Mouse (Mus musculus): ENCODE results near the gene Rfwd3. TPM values are rescaled to one million over a fixed set of nuclear protein-coding genes. Genes with fewer than 3 reads are reported as not detected.
"Not testable (repeated sequence)": the region's sequence is repeated elsewhere in the genome, so short reads cannot be mapped to it uniquely, and the experiment has no call there.

The Rfwd3 gene
- total RNA-seq, 2 experiments from 2014 or later: 78.9 to 79.4 TPM

DNA sequence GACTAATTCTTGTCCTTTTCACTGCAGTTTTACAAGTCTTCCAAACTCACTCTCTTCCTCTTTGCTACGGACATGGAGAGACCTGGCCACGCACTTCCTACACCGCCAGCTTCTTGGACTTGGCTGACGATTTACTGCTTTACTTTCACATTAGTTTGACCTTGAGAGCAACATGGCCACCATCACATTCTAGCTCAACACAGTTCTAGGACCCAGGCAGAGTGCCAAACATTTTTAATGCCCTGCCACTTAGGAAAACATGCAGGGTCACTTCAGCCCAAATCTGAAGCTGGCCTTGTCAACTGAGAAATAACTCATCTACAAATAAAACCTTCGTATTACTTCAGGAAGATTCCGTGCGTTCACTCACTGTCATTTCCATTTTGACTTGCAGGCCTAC lies 8.3 kb downstream of the Rfwd3 start:
- DNase-seq (ENCODE audit: low spot score in 2 of 2): peak in 1 of 2 experiments; percentile 52

DNA sequence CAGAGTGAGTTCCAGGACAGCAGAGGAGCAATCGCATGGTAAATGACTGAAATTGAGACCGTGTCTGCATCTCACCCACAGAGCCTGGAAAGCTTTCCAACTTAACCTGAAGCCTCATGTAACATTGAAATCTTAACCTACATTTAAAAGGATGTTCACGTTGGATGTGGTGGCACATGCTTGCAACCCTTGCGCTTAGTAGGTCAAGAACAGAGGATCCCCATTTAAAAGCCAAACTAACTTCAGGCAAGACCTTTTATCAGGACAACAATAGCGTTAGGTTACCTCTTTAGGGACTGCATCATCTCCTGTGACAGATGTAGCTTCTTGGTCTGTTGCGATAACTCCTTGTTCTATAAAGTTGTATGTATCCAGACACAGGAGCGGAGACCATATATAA lies 9.4 kb downstream of the Rfwd3 start:
- no peak for DNase-seq (ENCODE audit: low spot score in 2 of 2)

DNA sequence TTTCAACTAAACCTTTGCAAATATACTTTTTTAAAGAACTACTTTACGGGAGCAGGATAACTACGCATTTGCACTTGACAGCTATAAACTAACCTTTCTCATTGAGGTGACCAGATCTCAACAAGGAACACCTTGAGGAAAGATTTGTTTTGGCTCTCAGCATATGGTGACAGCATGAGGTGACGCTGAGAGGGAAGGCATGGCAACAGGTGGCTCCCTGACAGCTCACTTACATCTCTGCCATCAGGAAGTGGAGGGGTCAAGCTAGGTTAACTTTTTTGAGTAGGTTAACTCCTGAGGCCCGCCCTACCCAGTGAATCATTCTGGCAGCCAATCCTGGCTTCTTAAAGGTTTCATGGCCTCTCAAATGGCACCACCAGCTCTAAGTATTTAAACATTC lies 14.4 kb downstream of the Rfwd3 start:
- no peak for DNase-seq (ENCODE audit: low spot score in 2 of 2)

DNA sequence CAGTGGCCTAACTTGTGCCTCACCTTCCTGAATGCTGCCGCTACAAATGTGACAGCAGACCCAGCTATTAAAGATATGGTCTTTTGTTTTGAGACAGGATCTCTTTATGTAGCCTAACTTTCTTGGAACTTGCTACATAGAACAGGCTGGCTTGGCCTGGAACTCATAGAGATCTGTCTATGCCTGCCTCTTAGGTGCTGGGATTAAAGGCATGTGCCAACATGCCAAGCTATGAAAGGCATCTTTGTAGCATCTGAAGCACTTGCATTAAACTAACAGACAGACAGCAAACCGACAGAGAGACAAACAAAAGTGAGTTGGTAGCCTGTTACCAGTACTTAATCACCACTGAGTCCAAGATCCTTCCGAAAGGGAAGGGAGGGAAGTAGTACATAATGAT lies 17.9 kb downstream of the Rfwd3 start:
- DNase-seq (ENCODE audit: low spot score in 2 of 2): no peak

DNA sequence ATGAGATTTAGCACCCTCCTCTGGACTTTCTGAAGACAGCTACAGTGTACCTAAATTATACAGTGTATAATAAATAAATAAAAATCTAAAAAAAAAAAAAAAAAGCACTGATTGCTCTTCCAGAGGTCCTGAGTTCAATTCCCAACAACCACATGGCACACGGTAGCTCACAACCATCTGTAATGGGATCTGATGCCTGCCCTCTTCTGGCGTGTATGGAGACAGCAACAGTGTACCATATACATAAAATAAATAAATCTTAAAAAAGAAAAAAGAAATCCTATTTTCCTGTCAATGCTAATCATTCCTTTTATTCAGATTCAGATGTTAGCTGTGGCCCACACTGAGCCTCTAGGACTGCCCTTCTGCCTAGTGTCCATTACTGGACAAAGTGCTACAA lies 31.7 kb downstream of the Rfwd3 start:
- DNase-seq (ENCODE audit: low spot score in 2 of 2): no peak

DNA sequence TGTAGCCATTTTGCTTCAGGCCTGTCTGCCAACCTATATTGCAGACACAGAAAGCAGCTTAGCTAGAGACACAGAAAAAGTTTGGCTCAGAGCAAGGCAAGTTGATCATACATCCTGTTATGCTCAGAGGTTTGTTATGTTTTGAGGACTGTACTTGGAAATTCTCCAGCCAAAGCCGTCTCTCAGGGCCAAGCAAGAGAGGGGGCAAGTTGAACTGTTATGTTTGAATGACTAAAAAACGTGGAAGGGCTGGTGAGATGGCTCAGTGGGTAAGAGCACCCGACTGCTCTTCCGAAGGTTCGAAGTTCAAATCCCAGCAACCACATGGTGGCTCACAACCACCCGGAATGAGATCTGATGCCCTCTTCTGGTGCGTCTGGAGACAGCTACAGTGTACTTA lies 33.9 kb downstream of the Rfwd3 start:
- not testable (repeated sequence) for DNase-seq (ENCODE audit: low spot score in 2 of 2)

DNA sequence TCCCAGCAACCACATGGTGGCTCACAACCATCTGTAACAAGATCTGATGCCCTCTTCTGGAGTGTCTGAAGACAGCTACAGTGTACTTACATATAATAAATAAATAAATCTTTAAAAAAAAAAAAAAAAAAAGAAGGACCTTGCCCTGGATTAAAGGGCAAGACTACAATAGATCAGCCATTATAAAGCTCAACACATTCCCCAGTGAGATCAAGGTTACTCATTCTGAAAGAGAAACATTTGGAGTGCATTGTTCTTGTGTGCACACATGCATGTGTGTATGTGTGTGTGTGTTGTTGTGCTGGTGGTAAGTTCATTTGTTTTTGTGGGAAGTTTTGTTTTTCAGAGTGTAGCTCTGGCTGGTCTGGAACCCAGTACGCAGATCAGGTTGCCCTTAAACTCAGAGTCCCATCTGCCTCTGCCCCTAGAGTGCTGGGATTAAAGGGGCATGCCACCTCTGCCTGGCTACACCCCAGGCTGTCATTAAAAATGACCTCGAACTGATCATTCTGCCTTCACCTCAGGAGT lies 35.3 kb downstream of the Rfwd3 start:
- DNase-seq (ENCODE audit: low spot score in 2 of 2): no peak

DNA sequence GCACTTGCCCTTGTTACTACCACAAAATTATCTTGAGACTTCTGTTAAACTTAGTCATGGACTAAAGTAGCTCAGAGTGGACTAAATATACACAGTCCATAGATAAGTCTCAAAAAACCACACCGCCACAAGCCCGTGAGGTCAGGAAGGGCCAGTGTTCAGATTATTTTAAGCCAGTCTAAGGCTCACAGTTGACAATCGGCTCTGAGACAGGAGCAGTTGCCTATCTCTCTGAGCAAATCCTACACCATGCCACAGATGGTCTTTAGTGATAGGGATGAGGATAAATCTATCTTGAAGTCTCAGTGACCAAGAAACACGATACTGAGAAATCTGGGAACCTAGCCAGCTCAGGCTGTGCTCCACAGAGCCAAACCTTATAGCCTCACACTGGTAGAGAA lies 38.0 kb downstream of the Rfwd3 start:
- DNase-seq (ENCODE audit: low spot score in 2 of 2): no peak

DNA sequence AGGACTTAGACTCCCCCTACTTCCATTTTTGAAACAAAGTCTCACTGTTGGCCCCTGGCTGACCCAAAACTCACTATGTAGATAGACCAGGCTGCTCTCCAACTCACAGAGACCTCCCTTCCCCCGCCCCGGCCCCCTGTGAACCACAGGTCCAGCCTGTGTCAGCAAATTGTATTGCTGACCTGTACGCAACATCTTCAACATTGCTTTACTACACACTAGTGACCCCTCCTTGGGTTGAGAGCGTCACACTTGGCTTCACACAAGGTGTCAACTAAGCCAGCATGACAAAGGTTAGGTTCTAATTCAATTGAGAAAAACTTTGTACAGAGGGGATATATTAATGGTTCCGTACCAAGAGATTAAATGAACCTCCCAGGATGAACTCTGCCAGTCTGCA lies 39.8 kb downstream of the Rfwd3 start:
- no peak for DNase-seq (ENCODE audit: low spot score in 2 of 2)

DNA sequence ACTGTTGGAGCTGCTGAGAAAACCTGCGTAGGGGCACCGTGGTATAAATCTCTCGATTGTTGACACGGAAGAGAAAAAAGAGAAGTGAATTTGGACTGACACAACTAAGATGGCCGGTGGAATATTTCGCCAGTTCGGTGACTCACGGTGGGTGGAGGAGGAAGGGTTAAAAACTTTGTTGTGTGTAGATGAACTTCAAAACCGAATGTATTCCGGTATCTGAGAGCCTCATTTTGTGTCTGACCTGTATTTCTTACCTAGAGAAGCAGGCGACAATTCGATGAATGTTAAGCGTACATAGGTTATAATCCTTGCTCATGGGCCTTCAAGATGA lies 40.6 kb downstream of the Rfwd3 start:
- DNase-seq (ENCODE audit: low spot score in 2 of 2): no peak

DNA sequence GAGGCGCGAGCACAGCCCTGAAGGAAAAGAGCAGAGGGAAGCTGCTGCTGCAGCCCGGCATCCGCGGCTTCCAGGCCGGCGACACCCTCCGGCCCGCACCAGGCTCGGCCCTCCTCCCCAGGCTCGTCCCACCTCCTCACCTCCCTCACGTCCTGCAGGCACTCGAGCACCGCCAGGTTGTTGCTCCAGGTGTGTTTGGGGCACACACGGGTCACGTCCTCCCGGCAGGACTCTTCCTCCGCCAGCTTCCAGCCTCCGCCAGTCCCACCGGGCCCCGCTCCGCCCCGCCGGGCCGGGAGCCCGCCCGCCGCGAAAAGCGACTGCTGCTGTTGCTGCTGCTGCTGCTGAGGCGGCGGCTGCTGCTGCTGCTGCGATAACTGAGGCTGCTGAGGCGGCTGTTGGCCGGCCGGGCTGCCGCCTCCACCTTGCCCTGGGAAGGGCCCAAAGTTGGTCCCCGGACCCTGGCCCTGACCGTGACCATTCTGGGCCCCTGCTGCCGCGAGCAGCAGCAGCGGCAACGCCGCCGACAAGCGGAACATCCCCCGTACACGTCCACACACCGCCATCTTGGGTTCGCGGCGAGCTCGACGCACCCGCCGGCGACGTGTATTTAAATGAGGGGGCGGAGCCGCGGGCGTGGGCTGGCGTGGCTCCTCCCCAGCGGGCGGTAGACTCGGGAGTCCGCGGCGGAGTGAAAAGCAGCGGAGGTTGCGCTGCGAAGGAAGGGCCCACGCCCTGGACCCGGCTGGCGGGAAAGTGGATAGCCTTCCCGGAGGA lies 41.2 kb downstream of the Rfwd3 start, which contains the start of gene Glg1:
Gene Glg1, minus strand, starts transcription at position 586 of the 777 bp plus-strand sequence.
- DNase-seq (ENCODE audit: low spot score in 2 of 2): peak; percentile 88 to 93

DNA sequence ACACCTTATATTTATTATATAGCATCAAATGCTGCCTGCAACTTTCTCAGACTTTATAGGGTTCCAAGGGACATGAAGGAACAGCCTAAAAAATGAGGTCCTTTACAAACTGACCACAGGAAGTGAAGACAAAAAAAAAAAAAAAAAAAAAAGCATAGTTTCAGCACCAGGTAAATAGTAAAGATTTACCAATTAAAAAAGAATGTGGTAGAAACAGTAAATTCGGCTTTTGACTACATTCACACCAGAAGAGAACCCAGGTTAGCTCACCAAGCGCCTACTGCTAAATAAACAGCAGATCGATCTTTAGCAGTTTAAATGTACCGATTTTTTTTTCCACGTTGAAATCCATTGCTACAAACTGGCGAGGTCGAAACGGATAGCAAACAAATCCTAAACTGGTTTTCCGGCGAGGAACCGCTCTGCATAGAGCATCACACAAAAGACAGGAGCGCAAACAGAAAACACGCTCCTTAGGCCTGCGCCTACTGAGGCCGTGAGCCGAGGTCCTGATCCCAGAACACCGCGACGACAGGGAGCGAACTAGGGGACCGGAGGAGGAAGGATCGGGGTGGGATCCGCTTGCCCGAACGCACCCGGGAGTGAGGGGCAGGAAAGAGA lies 41.9 kb downstream of the Rfwd3 start:
- DNase-seq (ENCODE audit: low spot score in 2 of 2): no peak

DNA sequence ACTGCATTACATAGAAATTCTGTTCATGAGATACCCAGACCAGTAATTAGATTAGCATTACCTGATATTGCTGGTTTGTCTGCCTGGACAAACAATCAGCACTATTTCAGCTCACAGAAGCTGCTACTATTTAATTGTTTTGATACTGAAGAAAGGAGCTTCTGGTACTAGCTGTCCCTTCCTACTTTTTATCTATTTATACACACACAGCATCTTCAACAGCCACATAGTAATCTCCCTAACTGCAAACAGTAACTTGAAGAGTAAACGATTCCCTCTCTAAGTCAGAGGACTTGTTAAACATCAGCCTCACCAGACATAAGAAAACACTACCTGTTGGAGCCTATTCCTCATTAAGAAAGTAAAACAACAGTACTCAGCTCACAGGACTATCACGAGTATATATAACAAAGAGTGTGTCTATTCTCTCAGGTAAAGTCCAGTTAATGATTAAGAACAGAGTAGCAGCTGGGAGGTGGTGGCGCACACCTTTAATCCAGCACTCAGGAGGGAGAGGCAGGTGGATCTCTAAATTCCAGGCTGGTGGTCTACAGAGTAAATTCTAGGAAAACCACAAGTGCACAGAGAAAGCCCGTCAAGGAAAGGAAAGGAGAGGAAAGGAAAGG lies 47.4 kb downstream of the Rfwd3 start:
- no peak for DNase-seq (ENCODE audit: low spot score in 2 of 2)

DNA sequence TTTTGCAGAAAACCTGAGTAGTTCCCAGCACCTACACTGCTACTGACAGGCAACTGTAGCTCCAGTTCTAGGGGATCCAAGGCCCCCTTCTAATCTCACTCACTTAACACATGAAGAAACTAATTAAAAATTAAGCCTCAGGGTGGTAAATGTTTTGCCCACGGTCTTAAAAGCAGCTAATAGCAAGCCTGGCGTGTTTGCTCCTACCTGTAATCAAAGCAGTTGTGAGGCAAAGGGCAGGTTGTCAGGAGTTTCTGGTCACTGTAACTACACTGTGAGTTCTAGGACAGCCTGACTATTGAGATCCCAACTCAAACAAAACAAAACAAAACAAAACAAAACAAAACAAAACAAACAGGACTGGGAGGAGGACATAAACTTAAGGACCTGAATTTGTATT lies 49.9 kb downstream of the Rfwd3 start:
- no peak for DNase-seq (ENCODE audit: low spot score in 2 of 2)

DNA sequence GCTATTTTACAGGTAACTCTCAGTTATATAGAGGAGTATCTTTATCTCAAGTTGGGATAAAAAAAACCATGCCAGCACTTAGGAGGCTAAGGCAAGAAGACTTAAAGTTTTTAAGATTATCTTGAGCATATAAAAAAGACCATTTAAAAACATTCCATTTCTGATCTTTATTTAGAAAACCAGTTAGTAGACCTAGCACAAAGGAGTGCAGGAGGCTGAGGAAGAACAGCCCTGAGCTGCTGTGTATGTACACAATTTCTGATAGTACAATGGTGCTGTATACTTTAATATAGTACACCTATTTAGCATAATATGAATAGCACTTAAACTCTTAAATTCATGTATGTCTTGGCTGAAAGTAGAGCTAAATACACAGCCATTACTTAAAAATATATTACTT lies 51.9 kb downstream of the Rfwd3 start:
- no peak for DNase-seq (ENCODE audit: low spot score in 2 of 2)

DNA sequence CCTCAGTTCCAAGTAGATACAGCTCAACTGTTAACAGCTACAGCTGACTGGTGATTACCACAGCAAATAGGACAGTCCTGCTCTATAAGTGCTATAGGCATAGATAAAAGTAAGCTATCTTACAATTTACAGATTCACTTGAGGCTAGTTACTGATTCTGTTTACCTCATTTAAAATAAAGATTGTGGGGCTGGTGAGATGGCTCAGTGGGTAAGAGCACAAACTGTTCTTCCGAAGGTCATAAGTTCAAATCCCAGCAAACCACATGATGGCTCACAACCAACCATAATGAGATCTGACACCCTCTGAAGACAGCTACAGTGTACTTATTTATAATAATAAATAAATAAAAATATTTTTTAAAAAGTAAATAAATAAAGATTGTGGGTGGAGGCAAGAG lies 53.2 kb downstream of the Rfwd3 start:
- DNase-seq (ENCODE audit: low spot score in 2 of 2): not testable (repeated sequence)

DNA sequence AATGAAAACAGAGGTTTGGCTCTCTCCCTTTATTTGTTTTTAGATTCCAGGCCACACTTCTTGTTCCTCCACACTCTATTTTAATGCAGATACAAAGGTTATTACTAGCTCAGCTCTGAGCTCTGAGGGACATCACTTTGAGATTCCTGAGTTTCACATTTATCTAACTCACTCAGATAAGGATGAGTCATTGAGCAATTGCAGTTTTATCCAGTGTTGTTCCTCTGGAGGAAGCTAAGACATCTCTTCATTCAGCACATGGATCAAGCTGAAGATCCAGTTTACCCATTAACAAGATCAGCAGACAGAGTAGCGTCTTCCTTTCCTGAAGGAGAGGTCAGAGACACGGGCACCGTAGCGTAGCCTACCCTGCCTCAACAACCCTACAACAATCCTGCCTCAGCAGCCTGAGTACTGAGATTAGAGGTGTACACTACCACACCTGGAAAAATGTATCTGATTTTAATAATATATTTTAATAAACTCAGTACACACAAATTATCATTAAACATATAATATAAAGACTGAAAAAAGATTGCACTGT lies 53.7 kb downstream of the Rfwd3 start:
- DNase-seq (ENCODE audit: low spot score in 2 of 2): no peak

DNA sequence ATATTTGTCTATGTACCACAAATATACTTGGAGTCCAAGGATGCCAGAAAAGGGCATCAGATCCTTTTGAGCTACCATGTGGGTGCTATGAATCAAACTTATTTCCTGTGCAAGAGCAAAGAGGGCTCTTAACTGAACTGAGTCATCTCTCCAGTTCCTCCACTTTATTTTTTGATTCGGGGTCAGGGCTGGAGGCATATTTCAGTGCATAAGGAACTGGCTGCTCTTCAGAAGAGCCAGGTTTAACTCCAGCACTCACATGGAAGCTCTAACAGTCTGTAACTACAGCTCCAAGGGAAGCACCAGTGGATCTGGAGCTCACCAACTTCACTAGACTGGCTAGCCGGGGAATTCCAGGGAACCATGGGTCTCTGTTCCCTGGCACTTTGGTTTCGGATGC lies 62.7 kb downstream of the Rfwd3 start:
- no peak for DNase-seq (ENCODE audit: low spot score in 2 of 2)

DNA sequence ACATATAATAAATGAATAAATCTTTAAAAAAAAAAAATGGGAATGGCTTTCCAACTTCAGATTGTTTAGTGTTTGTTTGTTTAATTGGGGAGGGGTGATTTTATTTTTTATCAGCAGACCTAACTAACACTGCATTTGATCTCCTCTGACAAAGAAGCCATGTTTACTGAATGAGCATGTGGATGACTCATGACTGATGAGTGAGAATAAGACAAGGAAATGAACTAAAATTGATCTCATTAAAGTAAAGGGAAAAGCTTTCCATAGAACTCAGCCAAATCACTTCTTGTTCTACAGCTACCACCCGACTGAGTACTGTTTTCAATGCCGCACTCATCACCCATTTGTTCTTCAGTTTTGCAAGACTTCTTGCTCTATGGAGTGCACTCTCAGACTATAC lies 66.3 kb downstream of the Rfwd3 start:
- no peak for DNase-seq (ENCODE audit: low spot score in 2 of 2)

DNA sequence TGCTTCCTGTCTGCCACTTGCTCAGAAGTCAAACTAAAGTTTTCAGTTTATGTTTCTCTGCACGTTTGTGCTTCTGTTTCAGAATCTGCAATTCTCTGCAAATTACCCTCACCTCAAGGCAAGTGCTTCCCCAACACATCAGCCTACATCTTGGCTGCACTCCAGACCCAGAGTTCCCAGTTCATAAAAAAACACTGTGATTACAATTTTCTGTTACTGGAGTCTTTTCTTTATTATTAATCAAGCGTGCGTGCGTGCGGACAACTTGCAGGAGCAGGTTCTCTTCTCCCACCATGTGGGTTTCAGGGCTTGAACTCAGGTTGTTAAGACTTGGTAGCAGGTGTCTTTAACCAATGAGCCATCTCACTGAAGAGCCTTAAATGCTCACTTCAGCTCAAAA lies 75.9 kb downstream of the Rfwd3 start:
- no peak for DNase-seq (ENCODE audit: low spot score in 2 of 2)

Measured in adrenal gland, postnatal 4 days (tissue).